Mouse (Mus musculus) spleen, postnatal 10 days (tissue): ENCODE measurements around the gene Rhob.
A peak's percentile ranks its signal among the peaks of the same experiment; 100 is the strongest.

Source experiments
- DNase-seq, 2 experiments: peaks; one replicate each; pipeline ENCODE4 v3.0.0; 2021 to 2022; ENCODE audit warnings: low spot score in 2 of 2

The Rhob gene

GRCm38 (mm10) chr12:8504131-8504530 lies 4.3 kb upstream of the Rhob start:
- DNase-seq = no peak

GRCm38 (mm10) chr12:8502546-8502945 lies 2.7 kb upstream of the Rhob start:
- DNase-seq = peak in 1 of 2 experiments; percentile 50

GRCm38 (mm10) chr12:8501571-8502305 lies 1.9 kb upstream of the Rhob start:
- DNase-seq = no peak

- no peak for DNase-seq
These were observed 1.1 kb upstream of the Rhob start for GRCm38 (mm10) chr12:8500597-8501570.

- peak; percentile 51 to 66 for DNase-seq
These were observed 573 bp downstream of the Rhob start for GRCm38 (mm10) chr12:8499001-8499870.

GRCm38 (mm10) chr12:8498591-8499000 lies 1.2 kb downstream of the Rhob start:
- peak in 1 of 2 experiments; percentile 37 for DNase-seq

GRCm38 (mm10) chr12:8498148-8498571 lies 1.6 kb downstream of the Rhob start:
- peak in 1 of 2 experiments; percentile 17 for DNase-seq

- no peak for DNase-seq
These were observed 2.5 kb downstream of the Rhob start for GRCm38 (mm10) chr12:8497314-8497706.

GRCm38 (mm10) chr12:8496679-8497313 lies 3.0 kb downstream of the Rhob start:
- no peak for DNase-seq

GRCm38 (mm10) chr12:8495881-8496678 lies 3.7 kb downstream of the Rhob start:
- no peak for DNase-seq

GRCm38 (mm10) chr12:8494675-8495074 lies 5.1 kb downstream of the Rhob start:
- DNase-seq = no peak

GRCm38 (mm10) chr12:8493386-8493785 lies 6.4 kb downstream of the Rhob start:
- DNase-seq = no peak

GRCm38 (mm10) chr12:8489098-8489497 lies 10.7 kb downstream of the Rhob start:
- no peak for DNase-seq

- DNase-seq = no peak
These were observed 11.2 kb downstream of the Rhob start for GRCm38 (mm10) chr12:8488652-8488980.

GRCm38 (mm10) chr12:8487959-8488651 lies 11.7 kb downstream of the Rhob start:
- peak in 1 of 2 experiments; percentile 20 for DNase-seq

GRCm38 (mm10) chr12:8487281-8487680 lies 12.5 kb downstream of the Rhob start:
- no peak for DNase-seq

GRCm38 (mm10) chr12:8485247-8485646 lies 14.6 kb downstream of the Rhob start:
- no peak for DNase-seq

- DNase-seq = peak in 1 of 2 experiments; percentile 26
These were observed 17.6 kb downstream of the Rhob start for GRCm38 (mm10) chr12:8482169-8482568.

GRCm38 (mm10) chr12:8474836-8475387 lies 24.9 kb downstream of the Rhob start:
- no peak for DNase-seq
